In the genomic region with DNA sequence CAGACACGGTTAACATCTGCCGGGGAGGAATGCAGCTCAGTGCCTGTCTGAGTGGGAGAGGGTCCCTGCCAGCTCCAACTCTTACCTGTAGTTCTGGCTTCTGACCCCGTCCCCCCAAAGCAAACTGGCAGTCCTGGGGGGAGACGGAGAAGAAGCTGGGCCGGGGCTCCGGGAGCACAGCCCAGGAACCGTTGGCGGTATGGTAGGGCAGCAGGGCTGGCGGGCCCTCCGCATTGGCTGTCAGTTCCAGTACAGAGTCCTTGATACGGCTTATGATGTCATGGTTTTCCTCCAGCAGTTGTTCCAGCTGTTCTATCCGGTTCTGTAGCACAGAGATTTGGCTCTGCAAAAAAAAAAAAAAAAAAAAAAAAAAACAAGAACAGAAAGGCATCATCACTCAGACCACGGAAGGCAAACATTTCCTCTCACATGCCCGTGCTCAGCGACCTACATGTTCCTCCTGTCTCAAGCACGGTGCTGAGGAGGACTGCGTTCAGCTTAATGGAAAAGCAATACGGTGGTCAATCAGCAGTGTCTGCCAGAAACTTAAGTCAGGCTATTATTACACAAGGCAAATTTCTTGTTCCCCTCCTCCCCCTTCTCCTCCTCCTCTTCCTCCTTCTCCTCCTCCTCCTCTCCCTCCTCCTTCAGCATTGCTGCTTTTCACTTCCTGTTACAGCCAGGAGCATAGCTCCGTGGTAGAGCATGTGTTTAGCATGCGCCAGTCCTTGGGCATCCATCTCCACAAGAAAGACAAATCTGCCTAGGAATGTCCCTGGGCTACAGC, we compare ENCODE assay signal across 9 mouse cellular contexts. TPM values are rescaled to one million over a fixed set of nuclear protein-coding genes. Genes with fewer than 3 reads are reported as not detected.
A peak's percentile ranks its signal among the peaks of the same experiment; 100 is the strongest.
DNase-seq lines count a peak whose midpoint lies in the region; ATAC-seq and TF ChIP-seq lines count a peak whose summit lies in the region.
"Had no signal": no experiment of that assay in that cellular context is flagged by ENCODE, and none has a peak within 500 bp of the region (broad histone marks: within the 10 kb centered on the region; RNA-seq: fewer than 3 reads in every experiment).

No protein-coding gene starts in this region.

- peak overlapping the region; percentile 87; the same call in 1 of the 2 replicates for H3K4me2 ChIP-seq in heart, postnatal 0 days (ENCODE audit: low read depth, low read length)

- peaks cover 36% of the 10 kb centered on the region for H3K4me1 ChIP-seq in E14TG2a.4 (replicated peaks; ENCODE audit: low read depth, low read length)
- 0 out of 2 replicates have a peak, but pooled peaks cover 10% of the 10 kb centered on the region for H3K4me1 ChIP-seq in heart, postnatal 0 days (ENCODE audit: control insufficient read depth, insufficient read depth)
- H3K4me1 ChIP-seq in megakaryocyte, embryonic 14.5 days, result peaks cover 76% of the 10 kb centered on the region

- WGBS in heart, postnatal 0 days, result 57% methylated on average over 20 of the region's 20 CpGs

- H3K27ac ChIP-seq in gastrocnemius, adult 2 months, result peak overlapping the region; percentile 93
- peak overlapping the region; percentile 50 for H3K27ac ChIP-seq in heart, postnatal 0 days (ENCODE audit: low read depth)
- H3K27ac ChIP-seq: liver, embryonic 14.5 days had no signal

- H3K27me3 ChIP-seq in E14TG2a.4 (ENCODE audit: insufficient read depth, low read length), result peaks cover 45% of the 10 kb centered on the region
- no peaks in the 10 kb centered on the region for H3K27me3 ChIP-seq in heart, postnatal 0 days (ENCODE audit: control insufficient read depth, insufficient read depth, low read length)
- no peaks in the 10 kb centered on the region for H3K27me3 ChIP-seq in megakaryocyte, embryonic 14.5 days (replicated peaks)

- no peak for TF ChIP-seq CTCF in gastrocnemius, adult 2 months (IDR thresholded peaks at IDR 0.05)
- TF ChIP-seq CTCF in E14TG2a.4 (conservative IDR thresholded peaks at IDR 0.05; ENCODE audit: low read length), result no peak
- no peak for TF ChIP-seq CTCF in heart, postnatal 0 days (IDR thresholded peaks at IDR 0.05; ENCODE audit: low read depth)

- TF ChIP-seq EP300 in heart, postnatal 0 days (IDR thresholded peaks at IDR 0.05; ENCODE audit: low read depth), result no peak

- peak overlapping the region; percentile 31; the same call in 1 of the 2 replicates for H3K9ac ChIP-seq in heart, postnatal 0 days (replicated peaks; ENCODE audit: low read depth, low read length)
- H3K9ac ChIP-seq: liver, embryonic 14.5 days had no signal

- H3K9me3 ChIP-seq in E14TG2a.4 (ENCODE audit: low read length), result no peaks in the 10 kb centered on the region
- H3K9me3 ChIP-seq in heart, postnatal 0 days (replicated peaks; ENCODE audit: control insufficient read depth, low read length), result no peaks in the 10 kb centered on the region
- H3K9me3 ChIP-seq in megakaryocyte, embryonic 14.5 days, result no peaks in the 10 kb centered on the region

- DNase-seq in gastrocnemius, adult 2 months, result peak; percentile 47
- no peak for DNase-seq in gastrocnemius, adult 8-10 months (ENCODE audit: low spot score in 2 of 2)
- DNase-seq in heart, postnatal 0 days (ENCODE audit: low spot score), result peak; percentile 47
- DNase-seq in left cerebral cortex, postnatal 4 days, result no peak
- no peak for DNase-seq in layer of hippocampus, adult 18-20 months (ENCODE audit: low spot score in 2 of 2)

- ATAC-seq in heart, postnatal 0 days (ENCODE audit: insufficient read depth, low read depth), result peak; percentile 31; the same call in 1 of the 2 replicates
- ATAC-seq in erythroid progenitor cell, adult 5-6 weeks (replicated peaks; ENCODE audit: low FRiP score, poor library complexity, severe bottlenecking), result no peak

- intact Hi-C loops in gastrocnemius, adult 2 months (cut with DNase I), result loop anchor here (1.0 kb wide), 1 partner anchor 14 kb away; no protein-coding TSS in a partner anchor
- intact Hi-C loops in left cerebral cortex, postnatal 4 days (cut with DNase I), result no loop called here

- H3K36me3 ChIP-seq in E14TG2a.4 (ENCODE audit: insufficient read depth, low read length), result peaks cover 21% of the 10 kb centered on the region
- peaks cover 37% of the 10 kb centered on the region for H3K36me3 ChIP-seq in heart, postnatal 0 days (replicated peaks; ENCODE audit: control insufficient read depth, insufficient read depth, low read length)
- peaks cover 52% of the 10 kb centered on the region for H3K36me3 ChIP-seq in megakaryocyte, embryonic 14.5 days (replicated peaks; ENCODE audit: low read length)

- peak overlapping the region; percentile 87 for H3K4me3 ChIP-seq in gastrocnemius, adult 2 months
- H3K4me3 ChIP-seq in E14TG2a.4 (replicated peaks; ENCODE audit: low read length), result peak overlapping the region; percentile 64
- no peak overlapping the region for H3K4me3 ChIP-seq in heart, postnatal 0 days (ENCODE audit: low read depth, low read length)
- peak overlapping the region; percentile 97 for H3K4me3 ChIP-seq in megakaryocyte, embryonic 14.5 days (replicated peaks)

RNA-seq across cellular contexts. Expression of a gene that starts 2.3 kb away (rescaled TPM):
- 100 to 1,000 TPM; 111 to 161 TPM for total RNA-seq in gastrocnemius, adult 2 months (2021)
- 100 to 1,000 TPM; 139 to 171 (median 148) TPM for total RNA-seq in gastrocnemius, adult 8-10 months (2022)
- 30.2 and 55.2 TPM in 2 replicates for total RNA-seq in heart, postnatal 0 days (2014; rRNA removed; ENCODE audit: low replicate concordance)
- polyA plus RNA-seq in heart, postnatal 0 days (2015; fragmentation: Nextera tagmentation; extraction: Ambion mirVana), result 7.2 and 7.7 TPM in 2 replicates
- 36.1 and 38.2 TPM in 2 replicates for polyA plus RNA-seq in megakaryocyte, embryonic 14.5 days (2012; ENCODE audit: insufficient read depth, low replicate concordance)
- total RNA-seq in left cerebral cortex, postnatal 4 days (2021), result 100 to 1,000 TPM; 112 to 121 TPM
- 100 to 1,000 TPM; 164 TPM for total RNA-seq in layer of hippocampus, adult 18-20 months (2021)
- total RNA-seq in erythroid progenitor cell, adult 5-6 weeks (2015; ENCODE audit: low replicate concordance), result 6.5 and 13.0 TPM in 2 replicates
- 5.1 and 7.8 TPM in 2 replicates for total RNA-seq in erythroid progenitor cell, adult 5-6 weeks (2017; ENCODE audit: low replicate concordance)

RNA-seq across cellular contexts. Expression of a gene that starts 18.9 kb away (rescaled TPM):
- 1 to 10 TPM; 2.6 to 3.9 TPM for total RNA-seq in gastrocnemius, adult 2 months (2021)
- 1 to 10 TPM; 1.7 to 2.7 (median 2.4) TPM for total RNA-seq in gastrocnemius, adult 8-10 months (2022)
- total RNA-seq in heart, postnatal 0 days (2014; rRNA removed; ENCODE audit: low replicate concordance), result 13.5 and 23.1 TPM in 2 replicates
- 9.2 and 9.7 TPM in 2 replicates for polyA plus RNA-seq in heart, postnatal 0 days (2015; fragmentation: Nextera tagmentation; extraction: Ambion mirVana)
- polyA plus RNA-seq in megakaryocyte, embryonic 14.5 days (2012; ENCODE audit: insufficient read depth, low replicate concordance), result 42.2 and 53.1 TPM in 2 replicates
- 1 to 10 TPM; 5.2 to 7.5 TPM for total RNA-seq in left cerebral cortex, postnatal 4 days (2021)
- total RNA-seq in layer of hippocampus, adult 18-20 months (2021), result 1 to 10 TPM; 5.2 to 6.0 TPM
- 31.0 and 53.2 TPM in 2 replicates for total RNA-seq in erythroid progenitor cell, adult 5-6 weeks (2015; ENCODE audit: low replicate concordance)
- total RNA-seq in erythroid progenitor cell, adult 5-6 weeks (2017; ENCODE audit: low replicate concordance), result 9.1 and 17.2 TPM in 2 replicates

RNA-seq across cellular contexts. Expression of a gene that starts 25.9 kb away (rescaled TPM):
- total RNA-seq in gastrocnemius, adult 2 months (2021), result 10 to 100 TPM; 23.6 to 26.1 TPM
- 10 to 100 TPM; 22.9 to 26.1 (median 24.6) TPM for total RNA-seq in gastrocnemius, adult 8-10 months (2022)
- total RNA-seq in heart, postnatal 0 days (2014; rRNA removed; ENCODE audit: low replicate concordance), result 19.8 and 28.5 TPM in 2 replicates
- polyA plus RNA-seq in heart, postnatal 0 days (2015; fragmentation: Nextera tagmentation; extraction: Ambion mirVana), result 14.5 and 17.8 TPM in 2 replicates
- 17.4 and 104 TPM in 2 replicates for polyA plus RNA-seq in megakaryocyte, embryonic 14.5 days (2012; ENCODE audit: insufficient read depth, low replicate concordance)
- total RNA-seq in left cerebral cortex, postnatal 4 days (2021), result 10 to 100 TPM; 49.2 to 50.8 TPM
- 10 to 100 TPM; 50.8 to 51.0 TPM for total RNA-seq in layer of hippocampus, adult 18-20 months (2021)
- 1.3 and 24.9 TPM in 2 replicates for total RNA-seq in erythroid progenitor cell, adult 5-6 weeks (2015; ENCODE audit: low replicate concordance)
- total RNA-seq in erythroid progenitor cell, adult 5-6 weeks (2017; ENCODE audit: low replicate concordance), result 4.4 TPM in 1 of 2 replicates, not detected in the other

RNA-seq across cellular contexts. Expression of a gene that starts 28.0 kb away (rescaled TPM):
- total RNA-seq in gastrocnemius, adult 2 months (2021), result 10 to 100 TPM; 12.3 to 12.7 TPM
- total RNA-seq in gastrocnemius, adult 8-10 months (2022), result 10 to 100 TPM; 10.4 to 14.9 (median 12.0) TPM
- 21.6 and 44.5 TPM in 2 replicates for total RNA-seq in heart, postnatal 0 days (2014; rRNA removed; ENCODE audit: low replicate concordance)
- polyA plus RNA-seq in heart, postnatal 0 days (2015; fragmentation: Nextera tagmentation; extraction: Ambion mirVana), result 11.0 and 12.5 TPM in 2 replicates
- polyA plus RNA-seq in megakaryocyte, embryonic 14.5 days (2012; ENCODE audit: insufficient read depth, low replicate concordance), result 37.4 and 78.5 TPM in 2 replicates
- total RNA-seq in left cerebral cortex, postnatal 4 days (2021), result 10 to 100 TPM; 63.0 to 63.3 TPM
- 10 to 100 TPM; 39.3 to 41.6 TPM for total RNA-seq in layer of hippocampus, adult 18-20 months (2021)
- 1.4 and 2.5 TPM in 2 replicates for total RNA-seq in erythroid progenitor cell, adult 5-6 weeks (2015; ENCODE audit: low replicate concordance)
- 2.2 and 14.5 TPM in 2 replicates for total RNA-seq in erythroid progenitor cell, adult 5-6 weeks (2017; ENCODE audit: low replicate concordance)

RNA-seq across cellular contexts. Expression of a gene that starts 36.4 kb away (rescaled TPM):
- total RNA-seq in gastrocnemius, adult 2 months (2021), result 10 to 100 TPM; 48.5 to 49.0 TPM
- 10 to 100 TPM; 50.3 to 60.1 (median 56.7) TPM for total RNA-seq in gastrocnemius, adult 8-10 months (2022)
- total RNA-seq in heart, postnatal 0 days (2014; rRNA removed; ENCODE audit: low replicate concordance), result 67.6 and 79.0 TPM in 2 replicates
- 16.9 and 18.9 TPM in 2 replicates for polyA plus RNA-seq in heart, postnatal 0 days (2015; fragmentation: Nextera tagmentation; extraction: Ambion mirVana)
- 72.7 and 125 TPM in 2 replicates for polyA plus RNA-seq in megakaryocyte, embryonic 14.5 days (2012; ENCODE audit: insufficient read depth, low replicate concordance)
- total RNA-seq in left cerebral cortex, postnatal 4 days (2021), result 10 to 100 TPM; 41.5 to 44.8 TPM
- 10 to 100 TPM; 37.7 to 43.7 TPM for total RNA-seq in layer of hippocampus, adult 18-20 months (2021)
- total RNA-seq in erythroid progenitor cell, adult 5-6 weeks (2015; ENCODE audit: low replicate concordance), result 22.7 and 51.1 TPM in 2 replicates
- total RNA-seq in erythroid progenitor cell, adult 5-6 weeks (2017; ENCODE audit: low replicate concordance), result 24.6 and 28.2 TPM in 2 replicates

Comparison
In these comparisons a context has a peak if more than half of its experiments do, and no peak if none do; other contexts are left out.
1. DNase-seq: peak in gastrocnemius, adult 2 months (single experiment) and heart, postnatal 0 days (single experiment); none in gastrocnemius, adult 8-10 months (0 of 2), left cerebral cortex, postnatal 4 days (single experiment) and layer of hippocampus, adult 18-20 months (0 of 2).